Mouse (Mus musculus) forebrain, embryonic 16.5 days (tissue): ENCODE measurements at regions not wholly inside any gene's neighbourhood (a gene's known extent, or its start where the extent isn't known, plus 50 kb on each side); places are given as distances from the start of the nearest gene placed in this dataset.
"Not testable (repeated sequence)": the region's sequence is repeated elsewhere in the genome, so short reads cannot be mapped to it uniquely, and the experiment has no call there.

Experiments
- ATAC-seq: fragments of 200-750 bp; cut with Nextera tagmentation; 2 replicates; pipeline ENCODE4 v1.8.0; 2017; ENCODE audit warnings: mild to moderate bottlenecking, moderate library complexity
- H3K27ac ChIP-seq: fragments of 300-500 bp; sonication (generic); 2 replicates; pipeline ENCODE4 v1.5.1; 2014; ENCODE audit warnings: low read length, control low read depth
- H3K27me3 ChIP-seq: fragments of 300-500 bp; sonication (generic); replicated peaks from 2 replicates; pipeline ENCODE4 v1.6.1; 2014; ENCODE audit warnings: low read length; ENCODE audit not compliant: control insufficient read depth, insufficient read depth
- H3K36me3 ChIP-seq: fragments of 300-500 bp; sonication (generic); 2 replicates; pipeline ENCODE4 v1.6.1; 2014; ENCODE audit not compliant: control insufficient read depth, insufficient read depth
- H3K4me1 ChIP-seq: fragments of 300-500 bp; sonication (generic); replicated peaks from 2 replicates; pipeline ENCODE4 v1.6.1; 2014; ENCODE audit warnings: low read length; ENCODE audit not compliant: control insufficient read depth, insufficient read depth
- H3K4me2 ChIP-seq: fragments of 300-500 bp; sonication (generic); 2 replicates; pipeline ENCODE4 v1.6.1; 2014; ENCODE audit warnings: mild to moderate bottlenecking, low read length, control low read depth
- H3K4me3 ChIP-seq: fragments of 300-500 bp; sonication (generic); replicated peaks from 2 replicates; pipeline ENCODE4 v1.5.1; 2014; ENCODE audit warnings: mild to moderate bottlenecking, low read length, control low read depth
- H3K9ac ChIP-seq: fragments of 300-500 bp; sonication (generic); replicated peaks from 2 replicates; pipeline ENCODE4 v1.6.1; 2014; ENCODE audit warnings: low read depth, low read length, control low read depth
- H3K9me3 ChIP-seq: fragments of 300-500 bp; sonication (generic); 2 replicates; pipeline ENCODE4 v1.6.1; 2016; ENCODE audit warnings: low read length; ENCODE audit not compliant: control insufficient read depth
- WGBS: fragments of 180-500 bp; shearing (Covaris S2); extraction: QIAGEN DNeasy Blood & Tissue Kit; methylation state at CpG from one replicate; pipeline ENCODE4 v1.1.7; 2014; 5-methylcytosine and 5-hydroxymethylcytosine counted together

DNA sequence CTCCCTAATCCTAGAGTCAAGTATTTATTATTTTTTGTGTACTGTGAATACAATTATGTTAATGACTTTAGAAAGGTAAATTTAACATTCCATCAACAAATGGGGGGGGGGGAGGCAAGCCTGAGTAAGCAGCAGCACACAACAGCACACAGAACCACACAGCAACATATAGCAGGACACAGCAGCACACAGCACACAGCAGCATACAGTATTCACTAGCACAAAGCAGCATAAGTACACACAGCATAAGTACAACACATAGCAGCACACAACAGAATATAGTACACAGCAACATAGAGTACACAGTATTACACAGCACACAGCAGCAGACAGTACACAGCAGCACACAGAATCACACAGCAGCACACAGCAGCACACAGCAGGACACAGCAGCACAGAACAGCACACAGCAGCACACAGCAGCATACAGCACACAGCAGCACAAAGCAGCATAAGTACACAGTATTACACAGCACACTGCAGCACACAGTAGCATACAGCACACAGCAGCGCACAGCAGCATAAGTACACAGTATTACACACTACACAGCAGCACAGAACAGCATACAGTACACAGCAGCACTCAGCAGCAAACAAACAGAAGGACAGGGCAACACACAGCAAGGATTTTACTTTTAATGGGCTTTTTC lies 605.7 kb downstream of the Tbl1xr1 start:
- H3K9ac ChIP-seq = no peak overlapping the region

DNA sequence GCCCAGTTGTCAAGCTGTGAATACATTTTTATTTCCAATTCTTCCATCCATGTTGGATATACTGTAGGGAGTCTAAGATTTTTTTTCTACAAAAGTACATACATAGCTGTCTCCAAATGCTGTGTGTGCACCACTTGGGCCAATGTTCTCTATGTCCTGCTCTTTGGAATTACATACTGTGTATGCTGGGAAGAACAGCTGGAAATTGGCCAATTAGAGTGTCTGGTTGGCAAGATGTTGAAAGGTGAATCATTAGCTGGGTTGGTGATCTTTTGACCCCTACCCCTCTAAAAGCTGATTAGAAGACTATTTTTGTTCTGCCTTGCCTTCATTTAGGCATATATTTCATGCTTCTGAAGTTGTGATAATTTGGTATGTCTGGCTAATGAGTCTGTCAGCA lies 622.9 kb downstream of the Tbl1xr1 start:
- ATAC-seq = no peak
- Histone ChIP-seq H3K36me3 (no peaks in the 10 kb centered on the region), H3K27me3 (no peaks in the 10 kb centered on the region), H3K4me3 (no peak overlapping the region), H3K27ac (no peak overlapping the region), H3K9me3 (no peaks in the 10 kb centered on the region), H3K4me2 (no peak overlapping the region), H3K9ac (no peak overlapping the region), H3K4me1 (no peaks in the 10 kb centered on the region)

More for the DNA sequence above, 605.7 kb downstream of the Tbl1xr1 start:
- Histone ChIP-seq H3K4me2 (no peak overlapping the region), H3K27me3 (no peaks in the 10 kb centered on the region), H3K9me3 (no peaks in the 10 kb centered on the region), H3K27ac (no peak overlapping the region), H3K4me3 (no peak overlapping the region), H3K4me1 (no peaks in the 10 kb centered on the region), H3K36me3 (no peaks in the 10 kb centered on the region)
- WGBS = 85% methylated on average over 1 of the region's 1 CpGs
- ATAC-seq = no peak; the same call in 1 of the 2 replicates

DNA sequence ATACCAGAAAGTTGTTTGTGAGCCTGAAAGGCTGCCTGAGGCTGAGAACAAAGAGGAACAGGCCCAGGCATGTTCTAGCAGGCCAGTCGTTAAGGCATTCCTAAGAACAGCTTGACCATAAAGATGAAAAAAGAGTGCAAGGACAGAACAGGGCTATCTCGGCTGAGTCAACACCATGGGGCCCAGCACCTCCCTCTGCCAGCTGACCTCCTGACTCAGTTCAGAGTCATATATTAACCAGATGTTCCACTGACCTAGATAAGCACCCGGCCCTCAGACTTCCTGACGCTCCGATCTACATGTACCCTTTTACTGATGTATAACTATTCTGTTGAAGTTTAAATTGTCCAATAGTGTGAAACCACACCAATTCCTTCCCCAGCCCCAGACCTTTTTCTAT lies 625.0 kb downstream of the Tbl1xr1 start:
- 87% methylated on average over 5 of the region's 5 CpGs for WGBS
- not testable (repeated sequence) for ATAC-seq, H3K9ac ChIP-seq, H3K27me3 ChIP-seq, H3K4me2 ChIP-seq, H3K4me1 ChIP-seq, H3K27ac ChIP-seq, H3K36me3 ChIP-seq, H3K4me3 ChIP-seq, H3K9me3 ChIP-seq

DNA sequence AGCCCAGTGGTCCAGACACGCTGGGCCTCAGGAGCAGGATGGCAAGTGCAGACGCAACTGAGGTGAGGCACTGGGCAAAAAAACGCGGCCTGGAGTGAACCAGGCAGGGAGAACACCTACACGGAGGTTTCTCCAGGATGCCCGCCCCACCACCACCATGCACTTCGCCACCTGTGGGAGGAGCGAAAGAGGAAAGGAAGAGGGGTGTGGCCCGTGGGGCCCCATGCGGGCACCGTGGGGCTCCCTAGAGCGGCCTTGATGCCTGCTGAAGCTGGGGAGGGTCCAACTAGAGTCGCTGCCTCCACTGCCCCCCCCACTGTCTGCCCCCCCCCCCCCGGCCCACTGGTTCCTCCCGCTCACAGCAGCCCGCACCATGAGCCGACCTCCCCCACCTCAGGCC lies 629.2 kb downstream of the Tbl1xr1 start:
- WGBS = 76% methylated on average over 14 of the region's 17 CpGs
- Histone ChIP-seq H3K4me3 (no peak overlapping the region), H3K9ac (no peak overlapping the region), H3K36me3 (no peaks in the 10 kb centered on the region), H3K9me3 (no peaks in the 10 kb centered on the region), H3K4me1 (no peaks in the 10 kb centered on the region), H3K27ac (no peak overlapping the region), H3K4me2 (no peak overlapping the region), H3K27me3 (no peaks in the 10 kb centered on the region)
- no peak for ATAC-seq

- H3K27me3 ChIP-seq = no peaks in the 10 kb centered on the region
- no peaks in the 10 kb centered on the region for H3K9me3 ChIP-seq
- no peaks in the 10 kb centered on the region for H3K4me1 ChIP-seq
- no peak overlapping the region for H3K27ac ChIP-seq
- no peak overlapping the region for H3K4me3 ChIP-seq
- no peaks in the 10 kb centered on the region for H3K36me3 ChIP-seq
- no peak overlapping the region for H3K9ac ChIP-seq
- peak; percentile 75 for ATAC-seq
- H3K4me2 ChIP-seq = no peak overlapping the region
Observed at GRCm38 (mm10) chr3:22745026-22745425, 668.6 kb downstream of the Tbl1xr1 start.
